Mouse (Mus musculus): ENCODE measurements around the gene Olfml2a.

Olfml2a gene

GRCm38 (mm10) chr2:39011264-39011663 is 79.5 kb downstream of the Olfml2a start:
- no peak for DNase-seq (ENCODE audit: low read depth, low spot score)

GRCm38 (mm10) chr2:39011971-39012370 is 80.2 kb downstream of the Olfml2a start:
- no peak for DNase-seq (ENCODE audit: low read depth, low spot score)

GRCm38 (mm10) chr2:39012768-39013279 is 81.0 kb downstream of the Olfml2a start:
- no peak for DNase-seq (ENCODE audit: low read depth, low spot score)

Data from retina, postnatal 7 days (tissue).